ENCODE assay signal across 10 mouse cellular contexts in the genomic region with DNA sequence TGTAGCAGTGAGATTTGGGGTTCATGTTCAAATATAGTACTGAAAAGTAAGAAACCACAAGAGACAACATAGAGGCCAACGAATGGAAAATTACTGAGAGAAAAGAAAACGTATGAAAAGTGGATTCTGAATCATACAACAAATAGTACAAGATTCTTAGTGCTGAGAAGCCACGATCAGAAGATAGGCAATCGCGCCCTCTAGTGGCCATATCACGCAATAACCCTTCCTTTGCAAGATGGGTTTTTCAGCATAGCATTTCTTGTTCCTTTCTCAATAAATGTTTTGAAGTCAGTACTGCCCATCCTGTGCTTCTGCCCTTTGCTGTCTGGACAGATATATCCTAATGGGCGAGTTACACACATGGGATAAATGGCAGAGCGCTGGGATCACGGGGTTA. TPM values are rescaled to one million over a fixed set of nuclear protein-coding genes. Genes with fewer than 3 reads are reported as not detected.
DNase-seq lines count a peak whose midpoint lies in the region; ATAC-seq and TF ChIP-seq lines count a peak whose summit lies in the region.
"Had no signal": no experiment of that assay in that cellular context is flagged by ENCODE, and none has a peak within 500 bp of the region (broad histone marks: within the 10 kb centered on the region; RNA-seq: fewer than 3 reads in every experiment).

No protein-coding gene starts in this region.

- in situ Hi-C loops in ES-E14 (cut with MboI; ENCODE audit: low sequenced_read_pairs in 2 of 2, unreplicated experiment in 2 of 2): loop anchor here in 1 of 2 experiments (10.0 kb wide), 1 partner anchor 201 kb away; no protein-coding TSS in a partner anchor

- no peaks in the 10 kb centered on the region for H3K36me3 ChIP-seq in hindbrain, embryonic 10.5 days
- no peaks in the 10 kb centered on the region for H3K36me3 ChIP-seq in hindbrain, embryonic 12.5 days
- no peaks in the 10 kb centered on the region for H3K36me3 ChIP-seq in ES-E14 (ENCODE audit: control insufficient read depth, insufficient read depth, low read length, poor library complexity, severe bottlenecking)
- H3K36me3 ChIP-seq: embryonic facial prominence, embryonic 15.5 days had no signal

- peak; percentile 44 for DNase-seq in hindbrain, embryonic 10.5 days (ENCODE audit: low spot score)
- peak; percentile 42 for DNase-seq in ES-E14 (ENCODE audit: low read depth, low spot score)
- DNase-seq in c-Kit-negative CD71-positive TER-119-positive erythroid progenitor cells, embryonic 14.5 days (ENCODE audit: low read depth, low spot score): peak; percentile 30
- DNase-seq in frontal cortex, adult 2 months (ENCODE audit: extremely low spot score in 1 of 2, low spot score in 1 of 2): peak; percentile 11 to 79
- peak; percentile 12 to 61 for DNase-seq in layer of hippocampus, postnatal 25 days (ENCODE audit: extremely low spot score in 1 of 2, low spot score in 1 of 2)
- peak; percentile 58 for DNase-seq in mesoderm, embryonic 11.5 days (ENCODE audit: low read depth, low spot score)

- no peaks in the 10 kb centered on the region for H3K27me3 ChIP-seq in hindbrain, embryonic 10.5 days (ENCODE audit: insufficient read depth, poor library complexity, severe bottlenecking)
- H3K27me3 ChIP-seq in hindbrain, embryonic 12.5 days: no peaks in the 10 kb centered on the region
- H3K27me3 ChIP-seq: embryonic facial prominence, embryonic 15.5 days; megakaryocyte, embryonic 14.5 days had no signal

- H3K9ac ChIP-seq in hindbrain, embryonic 12.5 days: no peak overlapping the region
- no peak overlapping the region for H3K9ac ChIP-seq in ES-E14 (ENCODE audit: insufficient read depth, low read depth, low read length, poor library complexity, severe bottlenecking)
- H3K9ac ChIP-seq: embryonic facial prominence, embryonic 15.5 days had no signal

- no peak overlapping the region for H3K4me2 ChIP-seq in hindbrain, embryonic 12.5 days (replicated peaks)
- H3K4me2 ChIP-seq: embryonic facial prominence, embryonic 15.5 days had no signal

- H3K9me3 ChIP-seq in hindbrain, embryonic 10.5 days: no peaks in the 10 kb centered on the region
- H3K9me3 ChIP-seq in hindbrain, embryonic 12.5 days (replicated peaks): no peaks in the 10 kb centered on the region
- no peaks in the 10 kb centered on the region for H3K9me3 ChIP-seq in ES-E14 (ENCODE audit: control insufficient read depth, insufficient read depth, low read depth, low read length)
- H3K9me3 ChIP-seq: embryonic facial prominence, embryonic 15.5 days; megakaryocyte, embryonic 14.5 days had no signal

- no peak for ATAC-seq in hindbrain, embryonic 12.5 days (ENCODE audit: low FRiP score)
- no peak for ATAC-seq in inflammation-experienced regulatory T-cells, adult 6 months

- H3K4me1 ChIP-seq in hindbrain, embryonic 10.5 days (replicated peaks): no peaks in the 10 kb centered on the region
- no peaks in the 10 kb centered on the region for H3K4me1 ChIP-seq in hindbrain, embryonic 12.5 days
- H3K4me1 ChIP-seq in ES-E14 (ENCODE audit: control insufficient read depth in 2 of 2, insufficient read depth in 2 of 2, low read length in 2 of 2, poor library complexity in 1 of 2): no peaks in the 10 kb centered on the region
- H3K4me1 ChIP-seq: embryonic facial prominence, embryonic 15.5 days; megakaryocyte, embryonic 14.5 days had no signal

- H3K27ac ChIP-seq in hindbrain, embryonic 10.5 days: no peak overlapping the region
- H3K27ac ChIP-seq in hindbrain, embryonic 12.5 days: no peak overlapping the region
- H3K27ac ChIP-seq in ES-E14 (ENCODE audit: insufficient read depth, low read depth, low read length, poor library complexity, severe bottlenecking): no peak overlapping the region
- H3K27ac ChIP-seq: embryonic facial prominence, embryonic 15.5 days had no signal

- H3K4me3 ChIP-seq in hindbrain, embryonic 10.5 days: no peak overlapping the region
- no peak overlapping the region for H3K4me3 ChIP-seq in hindbrain, embryonic 12.5 days
- H3K4me3 ChIP-seq in ES-E14 (ENCODE audit: insufficient read depth in 1 of 2, low read depth in 1 of 2, low read length in 2 of 2, poor library complexity in 1 of 2, severe bottlenecking in 1 of 2): no peak overlapping the region
- H3K4me3 ChIP-seq: embryonic facial prominence, embryonic 15.5 days; megakaryocyte, embryonic 14.5 days had no signal

- 10% methylated on average over 9 of the region's 9 CpGs for WGBS in hindbrain, embryonic 10.5 days
- WGBS in hindbrain, embryonic 12.5 days: 8% methylated on average over 9 of the region's 9 CpGs

TF ChIP-seq in ES-E14, 5 proteins besides CTCF, POLR2A, EP300 and RAD21:
- peak; percentile 72; the same call in 1 of the 2 replicates for TF ChIP-seq ZC3H11A (IDR thresholded peaks at IDR 0.05; ENCODE audit: borderline replicate concordance, low read depth, low read length)
- no peak for TF ChIP-seq ZNF384 (IDR thresholded peaks at IDR 0.05; ENCODE audit: low read depth, low read length)

RNA-seq across cellular contexts. Expression of a gene that starts 3.2 kb away (rescaled TPM):
- not detected in 2 replicates for polyA plus RNA-seq in hindbrain, embryonic 10.5 days (2016; fragmentation: Nextera tagmentation; extraction: Ambion mirVana)
- not detected in 2 replicates for polyA plus RNA-seq in hindbrain, embryonic 12.5 days (2016; fragmentation: Nextera tagmentation; extraction: Ambion mirVana)
- 0.21 TPM in 1 of 2 replicates, not detected in the other for total RNA-seq in ES-E14 (2012; rRNA removed)
- polyA plus RNA-seq in frontal cortex, adult 2 months (2012; rRNA removed): not detected in 2 replicates
- not detected for total RNA-seq in layer of hippocampus, postnatal 25 days (2021)
- not detected for polyA plus RNA-seq in inflammation-experienced regulatory T-cells, adult 6 months (2017; shearing (Covaris generic))
- polyA plus RNA-seq: embryonic facial prominence, embryonic 15.5 days had no signal

RNA-seq across cellular contexts. Expression of a gene that starts 8.8 kb away (rescaled TPM):
- not detected in 2 replicates for polyA plus RNA-seq in hindbrain, embryonic 10.5 days (2016; fragmentation: Nextera tagmentation; extraction: Ambion mirVana)
- polyA plus RNA-seq in hindbrain, embryonic 12.5 days (2016; fragmentation: Nextera tagmentation; extraction: Ambion mirVana): not detected in 2 replicates
- not detected in 2 replicates for total RNA-seq in ES-E14 (2012; rRNA removed)
- not detected in 2 replicates for polyA plus RNA-seq in frontal cortex, adult 2 months (2012; rRNA removed)
- total RNA-seq in layer of hippocampus, postnatal 25 days (2021): not detected
- polyA plus RNA-seq in inflammation-experienced regulatory T-cells, adult 6 months (2017; shearing (Covaris generic)): not detected
- polyA plus RNA-seq: embryonic facial prominence, embryonic 15.5 days had no signal

RNA-seq across cellular contexts. Expression of a gene that starts 14.3 kb away (rescaled TPM):
- not detected in 2 replicates for polyA plus RNA-seq in hindbrain, embryonic 10.5 days (2016; fragmentation: Nextera tagmentation; extraction: Ambion mirVana)
- polyA plus RNA-seq in hindbrain, embryonic 12.5 days (2016; fragmentation: Nextera tagmentation; extraction: Ambion mirVana): not detected in 2 replicates
- total RNA-seq in ES-E14 (2012; rRNA removed): not detected in 2 replicates
- not detected in 2 replicates for polyA plus RNA-seq in frontal cortex, adult 2 months (2012; rRNA removed)
- not detected for total RNA-seq in layer of hippocampus, postnatal 25 days (2021)
- not detected for polyA plus RNA-seq in inflammation-experienced regulatory T-cells, adult 6 months (2017; shearing (Covaris generic))
- polyA plus RNA-seq: embryonic facial prominence, embryonic 15.5 days had no signal

RNA-seq across cellular contexts. Expression of a gene that starts 17.2 kb away (rescaled TPM):
- not detected in 2 replicates for polyA plus RNA-seq in hindbrain, embryonic 10.5 days (2016; fragmentation: Nextera tagmentation; extraction: Ambion mirVana)
- polyA plus RNA-seq in hindbrain, embryonic 12.5 days (2016; fragmentation: Nextera tagmentation; extraction: Ambion mirVana): not detected in 2 replicates
- not detected in 2 replicates for total RNA-seq in ES-E14 (2012; rRNA removed)
- not detected in 2 replicates for polyA plus RNA-seq in frontal cortex, adult 2 months (2012; rRNA removed)
- total RNA-seq in layer of hippocampus, postnatal 25 days (2021): not detected
- polyA plus RNA-seq in inflammation-experienced regulatory T-cells, adult 6 months (2017; shearing (Covaris generic)): not detected
- polyA plus RNA-seq: embryonic facial prominence, embryonic 15.5 days had no signal

RNA-seq across cellular contexts. Expression of a gene that starts 22.8 kb away (rescaled TPM):
- polyA plus RNA-seq in hindbrain, embryonic 10.5 days (2016; fragmentation: Nextera tagmentation; extraction: Ambion mirVana): not detected in 2 replicates
- not detected in 2 replicates for polyA plus RNA-seq in hindbrain, embryonic 12.5 days (2016; fragmentation: Nextera tagmentation; extraction: Ambion mirVana)
- total RNA-seq in ES-E14 (2012; rRNA removed): not detected in 2 replicates
- polyA plus RNA-seq in frontal cortex, adult 2 months (2012; rRNA removed): not detected in 2 replicates
- total RNA-seq in layer of hippocampus, postnatal 25 days (2021): not detected
- polyA plus RNA-seq in inflammation-experienced regulatory T-cells, adult 6 months (2017; shearing (Covaris generic)): not detected
- polyA plus RNA-seq: embryonic facial prominence, embryonic 15.5 days had no signal
